Mouse (Mus musculus): ENCODE data around the gene Gas8. TPM values are rescaled to one million over a fixed set of nuclear protein-coding genes. Genes with fewer than 3 reads are reported as not detected.
"Not testable (repeated sequence)": the region's sequence is repeated elsewhere in the genome, so short reads cannot be mapped to it uniquely, and the experiment has no call there.

The Gas8 gene
- polyA plus RNA-seq, 1 experiment from 2014 or later = 30.6 TPM

- peak within 1 kb of the TSS; percentile 64 for H3K4me3 ChIP-seq (ENCODE audit: low read depth, low read length)
- H3K4me1 ChIP-seq (ENCODE audit: insufficient read depth) = peaks cover 5% of the 10 kb centered on the region; the same call in 1 of the 2 replicates
- peaks cover 25% of the 10 kb centered on the region; the same call in 1 of the 2 replicates for H3K27me3 ChIP-seq (ENCODE audit: insufficient read depth, low read length)
- peak; percentile 27; the same call in 1 of the 2 replicates for ATAC-seq (ENCODE audit: insufficient read depth)
- no peak for TF ChIP-seq CTCF (IDR thresholded peaks at IDR 0.05; ENCODE audit: low read depth)
- H3K36me3 ChIP-seq (ENCODE audit: insufficient read depth) = no peaks in the 10 kb centered on the region
- no peaks in the 10 kb centered on the region for H3K9me3 ChIP-seq (ENCODE audit: low read depth, low read length)
- no peak within 1 kb of the TSS for H3K27ac ChIP-seq (ENCODE audit: low read depth)
- peak; percentile 72 for DNase-seq
- 2% methylated on average over 63 of the region's 63 CpGs for WGBS
- H3K9ac ChIP-seq = peak within 1 kb of the TSS; percentile 48
- H3K4me2 ChIP-seq = peak within 1 kb of the TSS; percentile 97
Observed at GRCm38 (mm10) chr8:123514781-123515539, 3.7 kb upstream of the Gas8 start, which contains the start of gene Dbndd1. Dbndd1 (minus strand) TSS chr8:123515463.

GRCm38 (mm10) chr8:123515540-123515897 is 3.1 kb upstream of the Gas8 start:
- WGBS = under 1% methylated on average over 11 of the region's 11 CpGs
- ATAC-seq (ENCODE audit: insufficient read depth) (no peak), DNase-seq (peak; percentile 57)
- H3K9ac ChIP-seq = no peak overlapping the region
- peak overlapping the region; percentile 64 for H3K4me3 ChIP-seq (ENCODE audit: low read depth, low read length)
- 0 out of 2 replicates have a peak, but pooled peaks cover under 1% of the 10 kb centered on the region for H3K36me3 ChIP-seq (ENCODE audit: insufficient read depth)
- peak overlapping the region; percentile 97 for H3K4me2 ChIP-seq
- H3K4me1 ChIP-seq (ENCODE audit: insufficient read depth) = peaks cover 5% of the 10 kb centered on the region; the same call in 1 of the 2 replicates
- peaks cover 25% of the 10 kb centered on the region; the same call in 1 of the 2 replicates for H3K27me3 ChIP-seq (ENCODE audit: insufficient read depth, low read length)
- TF ChIP-seq CTCF (IDR thresholded peaks at IDR 0.05; ENCODE audit: low read depth) = no peak
- no peaks in the 10 kb centered on the region for H3K9me3 ChIP-seq (ENCODE audit: low read depth, low read length)
- no peak overlapping the region for H3K27ac ChIP-seq (ENCODE audit: low read depth)

- Histone ChIP-seq H3K27me3 (ENCODE audit: insufficient read depth, low read length) (peaks cover 25% of the 10 kb centered on the region; the same call in 1 of the 2 replicates), H3K36me3 (ENCODE audit: insufficient read depth) (peaks cover 10% of the 10 kb centered on the region; the same call in 1 of the 2 replicates), H3K9me3 (ENCODE audit: low read depth, low read length) (no peaks in the 10 kb centered on the region), H3K4me2 (no peak overlapping the region), H3K4me1 (ENCODE audit: insufficient read depth) (peaks cover 5% of the 10 kb centered on the region; the same call in 1 of the 2 replicates), H3K27ac (ENCODE audit: low read depth) (no peak overlapping the region), H3K9ac (no peak overlapping the region), H3K4me3 (ENCODE audit: low read depth, low read length) (no peak overlapping the region)
- DNase-seq (no peak), ATAC-seq (ENCODE audit: insufficient read depth) (no peak)
- 31% methylated on average over 2 of the region's 2 CpGs for WGBS
- TF ChIP-seq CTCF (IDR thresholded peaks at IDR 0.05; ENCODE audit: low read depth) = no peak
Observed at GRCm38 (mm10) chr8:123516596-123516995, 2.0 kb upstream of the Gas8 start.

GRCm38 (mm10) chr8:123518172-123518571 is 462 bp upstream of the Gas8 start:
- H3K9ac ChIP-seq = no peak overlapping the region
- peaks cover 5% of the 10 kb centered on the region; the same call in 1 of the 2 replicates for H3K4me1 ChIP-seq (ENCODE audit: insufficient read depth)
- H3K4me3 ChIP-seq (ENCODE audit: low read depth, low read length) = peak overlapping the region; percentile 75
- H3K9me3 ChIP-seq (ENCODE audit: low read depth, low read length) = no peaks in the 10 kb centered on the region
- H3K27ac ChIP-seq (ENCODE audit: low read depth) = no peak overlapping the region
- DNase-seq (no peak), ATAC-seq (ENCODE audit: insufficient read depth) (peak; percentile 28; the same call in 1 of the 2 replicates)
- peaks cover 25% of the 10 kb centered on the region for H3K36me3 ChIP-seq (ENCODE audit: insufficient read depth)
- H3K27me3 ChIP-seq (ENCODE audit: insufficient read depth, low read length) = peaks cover 22% of the 10 kb centered on the region; the same call in 1 of the 2 replicates
- 34% methylated on average over 10 of the region's 10 CpGs for WGBS
- H3K4me2 ChIP-seq = peak overlapping the region; percentile 87
- no peak for TF ChIP-seq CTCF (IDR thresholded peaks at IDR 0.05; ENCODE audit: low read depth)

GRCm38 (mm10) chr8:123520048-123520447 is 1.4 kb downstream of the Gas8 start:
- not testable (repeated sequence) for ATAC-seq (ENCODE audit: insufficient read depth); DNase-seq; H3K4me2 ChIP-seq; H3K9me3 ChIP-seq (ENCODE audit: low read depth, low read length); H3K27ac ChIP-seq (ENCODE audit: low read depth); H3K9ac ChIP-seq; H3K4me3 ChIP-seq (ENCODE audit: low read depth, low read length); H3K4me1 ChIP-seq (ENCODE audit: insufficient read depth)
- 82% methylated on average over 1 of the region's 1 CpGs for WGBS
- Histone ChIP-seq H3K27me3 (ENCODE audit: insufficient read depth, low read length) (peaks cover 10% of the 10 kb centered on the region; the same call in 1 of the 2 replicates), H3K36me3 (ENCODE audit: insufficient read depth) (peaks cover 44% of the 10 kb centered on the region)

GRCm38 (mm10) chr8:123527720-123528489 is 9.3 kb downstream of the Gas8 start:
- DNase-seq (no peak), ATAC-seq (ENCODE audit: insufficient read depth) (no peak)
- H3K27ac ChIP-seq (ENCODE audit: low read depth) = no peak overlapping the region
- H3K4me2 ChIP-seq = no peak overlapping the region
- H3K9me3 ChIP-seq (ENCODE audit: low read depth, low read length) = no peaks in the 10 kb centered on the region
- no peaks in the 10 kb centered on the region for H3K4me1 ChIP-seq (ENCODE audit: insufficient read depth)
- 86% methylated on average over 25 of the region's 25 CpGs for WGBS
- H3K27me3 ChIP-seq (ENCODE audit: insufficient read depth, low read length) = no peaks in the 10 kb centered on the region
- peaks cover 100% of the 10 kb centered on the region for H3K36me3 ChIP-seq (ENCODE audit: insufficient read depth)
- TF ChIP-seq CTCF (IDR thresholded peaks at IDR 0.05; ENCODE audit: low read depth) = no peak
- H3K4me3 ChIP-seq (ENCODE audit: low read depth, low read length) = no peak overlapping the region
- no peak overlapping the region for H3K9ac ChIP-seq
